Mouse (Mus musculus) cerebellum, adult 11 months (tissue): ENCODE data around the gene Large1.
A peak's percentile ranks its signal among the peaks of the same experiment; 100 is the strongest.
"Not testable (repeated sequence)": the region's sequence is repeated elsewhere in the genome, so short reads cannot be mapped to it uniquely, and the experiment has no call there.

ENCODE experiments used
- DNase-seq: peaks from one replicate; pipeline ENCODE4 v3.0.0; 2022

The Large1 gene

DNA sequence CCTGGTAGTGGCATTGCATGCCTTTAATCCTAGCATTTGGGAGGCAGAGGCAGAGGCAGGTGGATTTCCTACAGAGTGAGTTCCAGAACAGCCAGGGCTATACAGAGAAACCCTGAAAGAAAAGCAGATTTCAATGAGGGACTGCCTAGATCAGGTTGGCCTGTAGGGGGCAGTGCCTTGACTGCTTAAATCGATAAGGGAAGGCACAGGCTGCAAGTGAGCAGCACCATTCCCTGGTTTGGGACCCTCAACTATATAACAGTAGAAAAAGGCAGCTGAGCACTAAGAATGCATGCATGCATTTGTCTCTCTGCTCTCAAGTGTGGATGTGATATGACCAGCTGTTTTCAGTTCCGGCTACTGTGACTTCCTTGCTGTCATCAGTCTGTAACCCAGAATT is 349.5 kb downstream of the Large1 start:
- DNase-seq: peak; percentile 3

DNA sequence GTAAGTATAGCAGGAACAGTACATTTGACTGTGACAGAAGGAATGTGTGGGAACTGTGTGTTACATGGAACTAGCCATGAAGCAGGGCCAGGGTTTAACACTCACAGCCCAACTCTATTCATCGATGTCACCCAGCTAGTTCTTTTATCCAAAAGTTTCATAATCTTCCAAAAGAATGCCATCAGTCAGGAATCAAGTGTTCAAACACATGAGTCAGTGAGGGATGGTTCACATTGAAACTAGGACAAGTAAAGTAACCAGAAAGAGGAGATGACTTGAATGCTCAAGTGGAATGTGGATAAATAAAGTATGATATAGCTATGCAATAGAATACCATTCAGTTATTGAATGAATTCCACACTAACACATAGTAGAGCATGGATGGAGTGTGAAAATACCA is 359.5 kb downstream of the Large1 start:
- DNase-seq: no peak

DNA sequence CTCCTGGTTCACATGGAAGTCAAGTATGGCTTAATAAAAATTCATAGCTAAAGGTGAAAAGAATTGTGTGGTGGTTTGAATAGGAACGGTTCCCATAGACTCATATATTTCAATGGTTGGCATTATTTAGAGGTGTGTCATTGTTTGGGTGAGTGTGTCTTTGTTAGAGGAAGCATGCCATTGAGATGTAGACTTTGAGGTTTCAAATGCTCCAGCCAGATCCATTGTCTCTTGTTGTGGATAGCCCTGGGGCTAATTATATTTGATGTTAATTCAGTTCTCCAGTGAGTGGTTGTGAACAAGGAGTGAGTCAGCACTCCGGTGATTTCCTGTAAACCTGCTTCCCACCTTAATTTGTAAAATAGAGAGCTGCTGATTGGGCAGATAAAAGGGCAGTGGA is 362.9 kb downstream of the Large1 start:
- no peak for DNase-seq

DNA sequence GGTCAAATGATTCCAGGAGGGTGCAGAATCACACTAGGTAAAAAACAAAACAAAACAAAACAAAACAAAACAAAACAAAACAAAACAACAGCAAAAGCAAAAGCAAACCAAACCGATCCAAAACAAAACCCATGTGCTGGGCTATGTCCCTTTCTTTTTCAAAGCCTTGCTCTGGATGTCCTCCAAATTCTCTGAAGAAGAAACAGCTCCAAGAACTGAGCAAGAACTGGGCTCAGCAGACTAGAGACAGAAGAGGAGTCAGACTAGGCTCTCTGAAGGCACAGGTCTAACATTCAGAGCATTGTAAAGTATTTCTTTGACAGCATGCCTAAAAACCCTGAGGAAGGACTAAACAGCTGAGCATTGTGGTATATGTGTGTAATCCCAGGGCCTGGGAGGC is 370.5 kb downstream of the Large1 start:
- no peak for DNase-seq

DNA sequence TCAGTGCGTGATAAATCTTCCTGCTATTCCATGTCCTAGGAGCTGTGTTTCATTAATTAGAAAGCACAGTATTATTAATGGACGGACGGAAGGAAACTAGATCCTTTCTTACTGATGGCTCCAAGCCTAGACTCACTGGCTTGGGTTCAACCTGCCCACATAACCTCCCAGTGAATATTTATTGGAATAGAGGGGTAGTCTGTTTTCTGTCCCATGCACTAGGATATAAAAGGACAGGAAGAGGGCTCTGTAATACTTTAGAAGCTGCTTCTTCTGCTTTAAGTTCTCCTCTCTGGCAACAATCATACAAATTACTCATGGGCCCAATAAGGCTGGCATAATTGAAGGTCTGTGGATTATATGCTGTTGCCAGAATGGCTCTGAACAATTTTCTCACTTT is 398.3 kb downstream of the Large1 start:
- DNase-seq: no peak

DNA sequence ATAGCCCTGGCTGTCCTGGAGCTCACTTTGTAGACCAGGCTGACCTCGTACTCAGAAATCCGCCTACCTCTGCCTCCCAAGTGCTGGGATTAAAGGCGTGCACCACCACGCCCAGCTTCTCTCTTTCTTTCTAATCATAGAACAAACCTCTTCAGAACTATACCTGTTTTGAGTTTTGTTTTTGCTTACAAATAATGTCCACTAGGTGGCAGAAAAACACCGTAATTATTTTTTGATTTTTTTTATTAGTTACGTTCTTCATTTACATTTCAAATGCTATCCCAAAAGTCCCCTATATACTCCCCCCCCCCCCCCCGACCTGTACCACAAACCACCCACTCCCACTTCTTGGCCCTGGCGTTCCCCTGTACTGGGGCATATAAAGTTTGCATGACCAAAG is 411.9 kb downstream of the Large1 start:
- not testable (repeated sequence) for DNase-seq

DNA sequence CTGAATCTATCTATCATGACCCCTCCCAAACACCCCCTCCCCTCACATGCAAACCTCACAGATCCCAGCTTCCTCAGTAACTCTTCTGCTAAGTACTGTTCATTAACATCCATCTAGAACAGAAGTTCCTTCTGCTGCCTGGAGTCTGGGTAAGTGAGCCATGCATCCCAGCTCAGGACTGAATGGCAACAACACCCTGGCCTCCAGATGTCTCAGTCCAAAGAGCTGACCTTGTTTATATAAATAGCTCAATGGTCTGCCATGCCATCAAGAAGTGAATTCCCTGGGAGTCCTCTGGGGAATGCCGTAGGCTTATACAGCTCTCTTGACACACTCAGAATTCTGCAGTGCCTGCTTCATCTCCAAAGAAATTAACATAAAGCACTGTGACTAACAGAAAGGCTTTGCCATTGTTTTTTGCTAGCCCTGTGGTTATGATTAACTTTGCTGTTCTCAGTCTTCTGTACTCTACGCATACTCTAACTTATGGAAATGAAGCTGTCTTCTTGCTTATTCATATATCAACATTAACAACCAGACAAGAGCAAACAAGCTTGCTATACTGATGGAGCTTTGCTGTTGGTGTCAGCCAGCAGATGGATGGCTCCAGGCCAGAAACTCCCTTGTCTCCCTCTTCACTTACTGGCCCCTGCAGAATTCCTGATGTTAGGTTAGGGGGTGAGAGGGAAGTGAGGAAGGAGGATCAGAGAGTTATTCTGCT is 434.0 kb downstream of the Large1 start:
- DNase-seq: no peak

DNA sequence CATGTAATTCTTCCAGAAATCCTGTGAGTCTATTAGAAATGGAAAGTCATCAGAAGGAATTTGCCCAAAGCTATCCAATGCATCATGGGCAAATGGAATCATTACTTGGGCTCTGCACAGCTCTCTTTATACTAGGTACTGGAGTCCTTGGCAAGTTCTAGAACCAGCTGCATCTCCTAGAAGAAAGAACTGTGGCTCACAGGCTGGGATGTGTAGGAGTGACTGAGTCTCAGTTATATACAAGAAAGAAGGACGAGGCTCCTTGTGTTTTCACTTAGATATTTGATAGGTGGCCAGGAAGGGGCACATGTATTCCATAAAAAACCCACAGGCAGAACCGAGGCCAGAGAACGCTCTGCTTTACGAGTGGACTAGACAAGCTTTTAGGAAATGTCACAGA is 447.8 kb downstream of the Large1 start:
- no peak for DNase-seq

DNA sequence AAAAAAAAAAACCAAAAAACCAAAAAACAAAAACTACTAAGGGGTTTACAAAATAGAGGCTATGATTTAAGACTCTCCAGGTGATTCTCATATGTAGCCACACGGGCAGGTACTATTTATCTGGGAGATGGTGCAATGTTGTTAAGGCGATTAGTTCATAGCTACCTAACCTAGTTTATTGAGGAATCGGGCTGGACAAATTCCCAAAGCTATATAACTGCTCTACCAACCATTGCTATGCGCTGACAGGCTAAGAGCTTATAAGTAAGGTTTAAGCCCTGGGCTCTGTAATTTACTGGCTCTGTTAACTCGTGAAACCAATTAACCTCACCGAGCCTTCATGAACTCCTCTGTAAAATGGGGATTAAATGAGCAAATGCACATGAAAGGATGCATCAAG is 451.7 kb downstream of the Large1 start:
- no peak for DNase-seq

DNA sequence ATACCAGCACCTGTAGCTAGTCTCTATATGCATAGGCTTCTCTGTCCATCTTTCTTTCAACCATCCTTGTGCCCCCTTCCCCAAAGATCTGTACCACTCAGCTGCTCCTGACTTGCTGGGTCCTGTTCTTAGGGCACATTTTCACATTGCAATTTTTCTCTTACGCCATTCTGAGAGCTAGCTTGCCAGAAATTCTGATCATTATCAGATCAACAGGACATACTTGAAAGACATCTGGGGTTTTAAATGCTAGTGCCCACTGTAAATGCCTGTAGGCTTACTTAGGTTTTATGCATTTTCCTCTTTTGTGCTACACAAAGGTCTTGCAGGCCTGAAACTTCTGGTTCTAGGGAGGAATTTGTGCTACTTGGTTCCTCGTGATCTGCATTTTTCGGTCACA is 454.0 kb downstream of the Large1 start:
- DNase-seq: no peak

DNA sequence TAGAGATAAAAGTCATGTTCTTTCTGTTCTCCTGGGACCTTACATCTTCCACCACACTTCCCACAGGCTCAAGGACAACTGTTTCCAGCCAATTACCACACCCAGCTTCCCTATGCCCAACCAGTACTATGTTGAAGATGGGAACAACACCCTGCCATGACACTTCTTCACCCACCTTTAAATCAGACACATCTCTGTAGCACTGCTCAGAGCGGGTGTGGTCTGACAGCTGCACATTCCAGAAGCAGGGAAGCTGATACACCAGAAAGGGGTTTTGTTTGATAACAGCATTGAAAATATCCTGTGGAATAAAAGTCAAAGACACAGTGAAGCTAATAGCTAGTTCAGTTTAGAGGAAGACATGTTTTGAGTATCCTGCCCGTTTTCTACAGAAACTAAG is 470.3 kb downstream of the Large1 start:
- DNase-seq: no peak

DNA sequence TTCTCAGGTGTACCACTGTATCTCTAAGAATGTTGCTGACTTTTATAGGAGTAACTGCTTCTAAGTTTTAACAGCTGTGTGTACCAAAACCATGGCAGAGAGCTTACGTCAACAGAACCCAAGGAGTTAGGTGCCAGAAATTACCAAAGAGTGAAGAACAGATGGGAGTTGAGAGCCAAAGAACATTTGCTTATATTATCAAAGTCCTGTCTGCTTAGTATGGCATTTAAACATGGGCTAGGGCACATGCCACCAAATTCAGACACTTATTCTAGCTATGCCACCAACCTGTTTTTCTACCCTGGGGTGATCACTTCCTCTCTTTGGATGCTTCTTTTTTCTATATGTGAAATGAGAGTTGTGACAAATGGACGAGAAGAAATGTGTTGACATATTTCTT is 479.9 kb downstream of the Large1 start:
- no peak for DNase-seq

DNA sequence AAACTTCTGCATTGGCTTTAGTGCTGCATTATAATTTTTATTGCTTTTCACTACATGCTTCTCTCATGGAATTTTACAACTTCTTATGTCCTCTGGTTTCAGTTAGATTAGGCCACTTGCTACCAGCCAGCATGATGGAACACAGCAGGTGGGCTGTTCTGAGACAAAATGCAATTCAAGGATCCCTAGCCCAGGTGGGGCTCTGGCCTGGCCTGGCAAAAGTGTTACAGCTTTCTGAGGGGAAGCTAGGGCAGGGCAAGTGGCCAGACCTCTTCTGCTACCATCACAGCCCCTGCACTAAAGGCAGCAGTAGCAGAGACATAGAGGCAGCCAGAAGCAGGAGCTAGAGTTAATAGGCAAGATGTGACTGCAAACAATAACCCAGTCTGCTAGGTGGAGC is 506.5 kb downstream of the Large1 start:
- peak; percentile 0 for DNase-seq

DNA sequence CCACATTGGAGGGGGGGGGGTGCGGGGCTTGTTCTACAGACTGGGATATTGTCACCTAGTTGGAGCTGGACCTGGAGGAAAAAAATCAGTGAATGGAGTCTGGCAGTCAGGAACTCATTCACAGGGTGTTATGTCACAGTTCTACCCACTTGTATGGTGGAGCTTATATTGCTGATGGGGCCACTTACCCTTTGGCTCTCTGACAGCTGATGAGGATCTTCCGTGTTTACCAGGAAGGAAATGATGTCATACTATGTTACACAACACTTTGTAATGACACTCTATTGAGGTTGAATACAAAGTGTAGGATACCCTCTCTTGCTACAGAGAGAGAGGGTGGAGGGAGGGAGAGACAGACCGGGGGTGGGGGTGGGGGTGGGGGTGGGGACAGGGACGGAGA is 517.5 kb downstream of the Large1 start:
- no peak for DNase-seq

DNA sequence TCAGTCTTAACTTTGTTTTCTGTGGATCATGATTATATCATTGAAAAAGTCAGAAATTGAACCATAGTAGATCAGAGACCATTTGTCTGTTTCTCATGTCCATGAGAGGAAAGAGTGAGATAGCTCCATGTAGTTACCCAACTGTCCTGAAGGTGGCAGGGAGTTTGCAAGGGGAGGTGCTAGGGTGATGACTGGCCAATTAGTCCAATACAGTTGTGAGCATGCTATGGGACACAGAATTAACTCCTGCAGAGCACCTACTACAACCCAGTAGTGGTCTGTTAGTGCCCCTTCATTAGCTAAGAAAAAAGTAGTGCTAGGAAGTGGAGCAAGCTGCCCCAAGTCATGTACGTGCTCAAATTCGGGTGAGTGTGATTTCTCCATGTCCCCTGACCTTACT is 520.2 kb downstream of the Large1 start:
- no peak for DNase-seq

DNA sequence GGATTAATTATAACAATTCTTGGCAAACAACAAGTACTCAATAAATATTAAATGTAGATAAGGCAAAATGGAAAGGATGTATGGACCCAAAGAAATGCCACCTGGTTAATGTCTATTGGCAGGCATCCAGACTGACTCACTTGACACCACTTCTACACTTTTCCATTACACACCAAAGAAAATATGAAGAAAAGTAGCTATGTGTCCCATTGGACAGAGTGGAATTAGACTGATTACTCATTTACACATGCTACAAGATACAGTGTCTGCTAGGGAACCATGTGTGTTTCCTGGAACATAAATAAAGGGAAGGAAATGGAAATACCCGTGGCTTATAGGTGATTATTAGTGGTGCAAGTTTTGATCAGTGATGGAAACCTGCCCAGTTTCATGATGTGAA is 521.0 kb downstream of the Large1 start:
- DNase-seq: no peak

DNA sequence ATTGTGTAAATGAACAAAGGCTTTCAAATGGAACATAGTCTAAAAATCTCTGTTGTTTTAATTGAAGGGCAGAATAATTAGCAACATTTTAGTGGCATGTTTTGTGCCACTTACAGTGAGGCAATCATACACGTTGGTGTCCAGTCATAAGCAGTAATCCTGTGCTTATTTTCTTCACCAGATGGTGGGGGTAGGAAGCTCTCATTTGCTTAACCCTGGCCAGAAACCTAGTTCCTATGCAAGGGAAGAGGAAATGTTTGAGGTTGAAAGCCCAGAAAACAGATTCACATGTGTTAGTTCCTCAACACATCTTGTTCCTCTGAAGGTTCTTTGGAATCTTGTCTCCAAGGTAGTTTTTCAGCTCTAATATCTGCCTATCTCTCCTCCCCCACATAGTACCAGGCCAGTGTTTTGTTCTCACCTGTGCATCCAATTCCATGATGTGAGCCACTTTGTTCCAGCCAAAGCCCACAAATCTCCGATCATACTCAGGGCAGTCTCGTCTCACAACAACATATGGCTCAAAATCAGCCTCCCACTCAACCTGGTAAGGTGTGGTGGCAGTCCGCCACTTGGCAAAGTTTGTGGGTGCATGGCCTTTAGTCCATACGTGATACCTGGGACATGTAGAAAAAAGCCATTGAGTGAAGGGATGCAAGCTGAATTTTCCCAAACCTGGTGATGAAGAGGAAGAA is 535.5 kb downstream of the Large1 start:
- DNase-seq: no peak

DNA sequence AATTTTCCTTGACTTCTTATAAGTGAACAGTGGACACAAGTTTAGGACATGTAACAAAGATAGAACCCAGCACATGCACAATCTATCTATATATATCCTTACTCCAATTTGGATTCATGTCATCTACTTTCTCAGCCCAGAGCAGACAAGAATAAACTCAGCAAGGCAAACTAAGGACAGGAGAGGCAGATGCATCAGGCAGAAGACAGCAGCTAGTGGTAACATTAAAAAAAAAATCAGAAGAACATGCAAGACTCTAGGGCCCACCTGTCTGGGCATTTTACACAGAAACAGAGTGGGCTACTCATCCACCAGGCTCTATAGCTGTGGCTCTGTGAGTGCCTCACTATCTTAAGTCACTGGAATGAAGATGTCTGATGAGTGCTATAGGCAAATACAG is 536.7 kb downstream of the Large1 start:
- no peak for DNase-seq

DNA sequence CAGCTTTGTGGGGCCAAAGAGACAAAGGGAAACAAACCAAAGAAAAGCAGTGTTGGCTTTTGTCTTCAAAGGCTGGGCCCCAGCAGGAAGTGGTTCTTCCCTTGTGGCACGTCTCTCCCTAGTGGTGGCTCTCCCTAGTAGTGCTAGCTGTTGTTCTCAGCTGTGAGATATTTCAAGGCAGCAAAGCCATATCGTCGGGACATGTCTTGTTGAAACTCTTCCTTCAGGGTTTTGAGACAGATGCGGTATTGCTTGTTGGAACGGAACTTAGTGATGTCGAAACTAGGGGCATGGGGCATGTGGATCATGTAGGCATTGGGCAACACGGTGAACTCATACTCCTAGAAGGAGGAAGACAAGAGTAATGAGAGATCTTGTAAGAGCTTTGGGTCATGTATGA is 537.7 kb downstream of the Large1 start:
- DNase-seq: no peak

DNA sequence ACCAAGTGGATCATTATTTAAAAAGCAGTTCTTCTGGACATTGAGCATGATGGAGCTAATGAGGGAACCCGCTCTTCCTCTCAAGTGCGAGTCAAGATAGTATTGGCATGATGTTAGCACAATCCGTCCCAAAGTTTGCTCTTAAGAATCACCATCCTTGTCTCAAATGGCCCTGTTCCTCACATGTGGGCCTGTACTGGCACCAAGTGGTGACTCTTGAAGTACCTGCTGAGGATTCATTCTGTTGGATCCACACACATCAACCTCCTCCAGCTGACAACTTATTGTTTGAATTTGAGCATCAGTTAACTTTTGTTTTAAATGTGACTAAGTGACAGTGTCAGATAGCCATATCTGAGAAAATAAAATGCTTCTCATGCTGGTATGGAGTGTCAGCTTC is 540.6 kb downstream of the Large1 start:
- DNase-seq: no peak

DNA sequence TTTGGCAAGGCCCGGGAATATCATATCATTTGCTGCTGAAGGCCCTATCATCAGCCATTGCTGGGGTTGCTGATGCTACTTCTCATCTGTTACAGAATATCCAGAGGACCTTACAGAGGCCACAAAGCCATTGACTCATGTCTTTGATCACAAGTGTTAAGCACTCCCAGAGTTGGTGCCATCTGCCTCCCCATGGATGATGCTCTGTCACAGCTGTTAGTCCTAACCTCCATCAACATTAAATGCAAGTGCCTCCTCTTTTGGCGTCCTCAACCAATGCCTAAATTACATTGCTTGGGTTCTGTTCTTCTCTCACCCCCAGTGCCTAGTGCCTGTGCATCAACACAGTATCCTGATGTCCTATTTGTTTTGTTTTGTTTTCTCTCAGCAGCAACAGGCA is 551.8 kb downstream of the Large1 start:
- DNase-seq: no peak

DNA sequence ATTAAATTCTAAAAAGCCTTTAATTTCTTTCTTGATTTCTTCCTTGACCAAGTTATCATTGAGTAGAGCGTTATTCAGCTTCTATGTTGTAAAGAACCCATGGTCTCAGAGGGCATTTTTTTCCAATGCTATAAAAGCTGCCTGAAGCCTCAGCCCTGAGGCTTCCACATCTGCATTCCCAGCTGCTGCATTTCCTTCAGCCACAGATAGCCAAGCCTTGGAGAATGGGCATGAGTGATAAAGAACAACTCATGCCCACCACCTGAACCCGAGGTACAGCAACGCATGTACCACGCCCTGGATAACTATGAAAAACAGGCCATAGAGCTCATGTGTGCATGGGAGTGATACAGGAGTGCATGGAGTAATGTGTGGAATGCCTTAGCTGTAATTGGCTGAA is 572.7 kb downstream of the Large1 start:
- DNase-seq: no peak

DNA sequence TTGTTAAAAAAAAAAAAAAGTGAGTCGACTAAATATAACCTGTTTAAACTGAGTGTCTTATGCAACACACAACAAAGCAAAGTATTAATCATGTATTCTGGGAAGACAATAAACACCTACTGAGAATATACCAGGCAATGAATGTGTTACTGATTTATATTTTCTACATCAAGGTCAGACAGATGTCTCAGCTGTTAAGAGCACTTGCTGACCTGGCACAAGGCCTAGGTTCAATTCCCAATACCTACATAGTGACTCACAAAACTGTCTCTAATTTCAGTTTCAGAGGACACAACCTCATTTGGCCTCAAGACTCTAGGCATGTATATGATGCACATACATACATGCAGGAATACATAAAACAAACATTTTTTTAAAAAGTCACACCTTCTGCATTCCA is 575.5 kb downstream of the Large1 start:
- no peak for DNase-seq

DNA sequence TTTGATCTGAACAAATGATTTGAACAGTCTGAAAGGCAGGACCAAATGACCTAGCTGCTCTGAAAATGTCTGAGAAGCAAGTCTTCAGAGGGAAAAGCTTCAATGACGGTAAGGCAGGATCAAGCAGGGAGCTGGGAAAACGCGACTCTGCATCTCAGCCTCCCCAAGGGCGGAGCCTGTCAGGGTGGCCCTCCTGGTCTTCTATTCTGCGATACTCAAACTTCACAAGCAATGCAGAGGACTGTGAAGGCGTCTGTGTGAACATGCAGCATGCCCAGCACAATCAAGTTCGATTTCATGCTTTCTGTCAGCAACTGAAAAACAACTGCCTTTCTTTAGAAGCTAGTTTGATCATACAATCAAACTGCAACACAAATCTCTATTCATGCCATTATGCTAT is 586.6 kb downstream of the Large1 start:
- DNase-seq: no peak

DNA sequence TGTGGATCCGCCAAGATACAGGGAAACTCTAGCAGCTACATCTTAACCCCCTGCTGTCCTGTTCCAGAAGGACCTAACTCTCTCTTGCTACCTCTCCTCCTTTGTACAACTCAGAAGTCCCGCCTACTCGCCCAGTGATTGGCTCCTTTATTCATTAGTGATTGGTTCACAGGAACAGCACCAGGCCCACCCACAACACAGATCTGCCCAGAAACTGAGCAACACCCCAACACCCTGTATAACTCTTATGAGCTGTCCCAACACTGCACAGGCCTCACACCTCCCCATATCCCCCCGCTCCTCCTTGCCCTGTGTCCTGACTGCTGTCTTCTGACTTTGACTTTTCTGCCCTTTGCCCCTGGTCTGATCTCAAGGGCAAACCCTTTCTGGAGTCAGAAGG is 587.6 kb downstream of the Large1 start:
- DNase-seq: no peak
